Mouse (Mus musculus) hindbrain, embryonic 12.5 days (tissue): ENCODE data around the gene 6430550D23Rik. TPM values are rescaled to one million over a fixed set of nuclear protein-coding genes. Genes with fewer than 3 reads are reported as not detected.
"Not testable (repeated sequence)": the region's sequence is repeated elsewhere in the genome, so short reads cannot be mapped to it uniquely, and the experiment has no call there.

Experiments used
- ATAC-seq: fragments of 200-750 bp; cut with Nextera tagmentation; 2 replicates; pipeline ENCODE4 v1.8.0; 2017; ENCODE audit warnings: moderate TSS enrichment; ENCODE audit not compliant: low FRiP score
- H3K27ac ChIP-seq: fragments of 300-500 bp; sonication (generic); 2 replicates; pipeline ENCODE4 v1.5.1; 2016; ENCODE audit warnings: mild to moderate bottlenecking
- H3K27me3 ChIP-seq: fragments of 300-500 bp; sonication (generic); 2 replicates; pipeline ENCODE4 v1.6.1; 2016; ENCODE audit warnings: mild to moderate bottlenecking
- H3K36me3 ChIP-seq: fragments of 300-500 bp; sonication (generic); 2 replicates; pipeline ENCODE4 v1.6.1; 2016; ENCODE audit warnings: mild to moderate bottlenecking
- H3K4me1 ChIP-seq: fragments of 300-500 bp; sonication (generic); 2 replicates; pipeline ENCODE4 v1.6.1; 2016
- H3K4me2 ChIP-seq: fragments of 300-500 bp; sonication (generic); replicated peaks from 2 replicates; pipeline ENCODE4 v1.6.1; 2016; ENCODE audit warnings: mild to moderate bottlenecking
- H3K4me3 ChIP-seq: fragments of 300-500 bp; sonication (generic); 2 replicates; pipeline ENCODE4 v1.5.1; 2016; ENCODE audit warnings: mild to moderate bottlenecking
- H3K9ac ChIP-seq: fragments of 300-500 bp; sonication (generic); 2 replicates; pipeline ENCODE4 v1.6.1; 2016; ENCODE audit warnings: mild to moderate bottlenecking, moderate library complexity
- H3K9me3 ChIP-seq: fragments of 300-500 bp; sonication (generic); replicated peaks from 2 replicates; pipeline ENCODE4 v1.6.1; 2016; ENCODE audit warnings: mild to moderate bottlenecking
- WGBS: fragments of 180-500 bp; shearing (Covaris S2); methylation state at CpG from one replicate; pipeline ENCODE4 v1.1.7; 2016; 5-methylcytosine and 5-hydroxymethylcytosine counted together
- polyA plus RNA-seq: library from polyadenylated mRNA; unstranded; fragments of >200 nt; fragmentation: Nextera tagmentation; extraction: Ambion mirVana; gene quantifications from 2 replicates; pipeline ENCODE4 v1.2.1, GENCODE M21; 2016

Gene 6430550D23Rik
- polyA plus RNA-seq, 1 experiment from 2014 or later: 1.7 TPM

DNA sequence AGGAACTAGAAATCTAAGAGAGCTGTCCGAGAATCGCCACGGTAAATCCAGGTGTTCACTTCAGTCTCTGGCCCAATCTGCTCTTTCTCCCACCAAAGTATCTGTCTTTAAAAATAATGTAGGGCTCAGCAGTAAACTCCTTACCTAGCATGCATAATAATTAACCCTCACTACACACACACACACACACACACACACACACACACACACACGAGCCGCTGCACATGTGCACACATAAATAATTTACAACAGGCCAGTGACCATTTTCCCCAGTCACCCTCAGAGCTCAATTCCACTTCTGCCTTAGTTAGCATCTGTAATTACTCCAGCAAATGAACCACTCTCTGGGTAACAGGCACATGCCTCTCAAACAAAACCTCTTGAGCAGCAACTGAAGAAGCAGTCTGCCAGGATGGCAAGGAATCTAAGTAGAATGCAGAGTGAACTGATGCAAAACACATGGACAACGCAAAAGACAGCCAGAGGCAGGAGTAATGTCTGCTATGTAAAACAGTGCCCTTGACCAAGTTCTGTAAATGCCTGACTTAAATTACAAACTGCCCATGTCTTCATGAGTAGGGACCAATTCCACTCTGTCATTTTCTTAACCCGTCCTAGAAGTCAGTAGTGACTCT is 78.9 kb downstream of the 6430550D23Rik start:
- WGBS: 78% methylated on average over 7 of the region's 7 CpGs
- no peak overlapping the region for H3K9ac ChIP-seq
- no peak for ATAC-seq

DNA sequence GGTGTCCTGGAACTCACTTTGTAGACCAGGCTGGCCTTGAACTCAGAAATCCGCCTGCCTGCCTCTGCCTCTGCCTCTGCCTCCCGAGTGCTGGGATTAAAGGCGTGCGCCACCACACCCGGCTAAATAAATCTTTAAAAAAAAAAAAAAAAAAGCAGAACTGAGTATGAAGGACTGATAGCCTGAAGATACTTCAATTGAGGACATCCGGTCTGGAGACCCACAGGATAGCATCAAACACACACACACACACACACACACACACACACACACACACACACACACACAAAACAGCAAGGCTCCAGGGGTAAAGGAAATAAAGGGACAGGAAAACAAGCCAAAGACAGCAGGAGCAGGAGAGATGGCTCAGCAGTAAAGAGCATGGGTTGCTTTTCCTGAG is 82.6 kb downstream of the 6430550D23Rik start:
- not testable (repeated sequence) for H3K4me3 ChIP-seq, H3K9ac ChIP-seq, ATAC-seq, H3K27ac ChIP-seq, H3K4me2 ChIP-seq, H3K27me3 ChIP-seq, H3K36me3 ChIP-seq, H3K9me3 ChIP-seq
- 98% methylated on average over 5 of the region's 6 CpGs for WGBS
- peaks cover 10% of the 10 kb centered on the region for H3K4me1 ChIP-seq

More for the DNA sequence above, 78.9 kb downstream of the 6430550D23Rik start:
- H3K4me1 ChIP-seq: peaks cover 15% of the 10 kb centered on the region
- H3K4me2 ChIP-seq: peak overlapping the region; percentile 78
- H3K36me3 ChIP-seq: peaks cover 3% of the 10 kb centered on the region; the same call in 1 of the 2 replicates
- H3K27ac ChIP-seq: no peak overlapping the region
- 0 out of 2 replicates have a peak, but pooled peaks cover 3% of the 10 kb centered on the region for H3K27me3 ChIP-seq
- no peaks in the 10 kb centered on the region for H3K9me3 ChIP-seq
- peak overlapping the region; percentile 58 for H3K4me3 ChIP-seq

Other genes with a start within 250 kb of the 6430550D23Rik start
- gene Mmp24, start 232.6 kb downstream of the 6430550D23Rik start, polyA plus RNA-seq: 5.3 and 6.0 TPM in 2 replicates
- 17.1 and 17.3 TPM in 2 replicates for gene BC029722, start 188.6 kb downstream of the 6430550D23Rik start, polyA plus RNA-seq
- gene Eif6, start 181.1 kb downstream of the 6430550D23Rik start, polyA plus RNA-seq: 151 and 160 TPM in 2 replicates
- gene Fam83c, start 173.1 kb downstream of the 6430550D23Rik start, polyA plus RNA-seq: 0.41 and 0.46 TPM in 2 replicates
- gene Uqcc1, start 77.7 kb downstream of the 6430550D23Rik start, polyA plus RNA-seq: 65.5 and 70.0 TPM in 2 replicates
- gene Gm15557, start 67.2 kb downstream of the 6430550D23Rik start, polyA plus RNA-seq: not detected in 2 replicates
- 3.6 and 3.8 TPM in 2 replicates for gene Gdf5, start 62.6 kb downstream of the 6430550D23Rik start, polyA plus RNA-seq
- gene Cep250, start 51.5 kb downstream of the 6430550D23Rik start, polyA plus RNA-seq: 26.9 and 27.7 TPM in 2 replicates
- 230 and 257 TPM in 2 replicates for gene Ergic3, start 68 bp upstream of the 6430550D23Rik start, polyA plus RNA-seq
- 0.37 TPM in 1 of 2 replicates, not detected in the other for gene Fer1l4, start 45.0 kb upstream of the 6430550D23Rik start, polyA plus RNA-seq
- gene Spag4, start 57.2 kb upstream of the 6430550D23Rik start, polyA plus RNA-seq: 7.5 and 7.9 TPM in 2 replicates
- gene Cpne1, start 104.0 kb upstream of the 6430550D23Rik start, polyA plus RNA-seq: 48.4 and 52.2 TPM in 2 replicates
- gene Rbm12, start 104.0 kb upstream of the 6430550D23Rik start, polyA plus RNA-seq: 38.9 and 39.9 TPM in 2 replicates
- 20.9 and 34.5 TPM in 2 replicates for gene Gm28036, start 119.1 kb upstream of the 6430550D23Rik start, polyA plus RNA-seq
- 363 and 435 TPM in 2 replicates for gene Romo1, start 136.1 kb upstream of the 6430550D23Rik start, polyA plus RNA-seq
- 29.2 and 29.7 TPM in 2 replicates for gene Nfs1, start 136.2 kb upstream of the 6430550D23Rik start, polyA plus RNA-seq
- gene Rbm39, start 172.3 kb upstream of the 6430550D23Rik start, polyA plus RNA-seq: 659 and 670 TPM in 2 replicates
- gene Phf20, start 188.5 kb upstream of the 6430550D23Rik start, polyA plus RNA-seq: 95.7 and 97.2 TPM in 2 replicates